Mouse (Mus musculus) hindbrain, postnatal 0 days (tissue): Measurements from ENCODE around the gene Mical2. TPM values are rescaled to one million over a fixed set of nuclear protein-coding genes. Genes with fewer than 3 reads are reported as not detected.

Experiments used
- ATAC-seq: fragments of 200-750 bp; cut with Nextera tagmentation; 2 replicates; pipeline ENCODE4 v1.8.0; 2017; ENCODE audit warnings: mild to moderate bottlenecking, moderate TSS enrichment, moderate library complexity
- DNase-seq: peaks from one replicate; pipeline ENCODE4 v3.0.0-alpha.2; 2015; ENCODE audit warnings: low spot score
- H3K27ac ChIP-seq: fragments of 300-500 bp; sonication (generic); 2 replicates; pipeline ENCODE4 v1.5.1; 2014; ENCODE audit warnings: mild to moderate bottlenecking
- H3K27me3 ChIP-seq: fragments of 300-500 bp; sonication (generic); 2 replicates; pipeline ENCODE4 v1.6.1; 2014; ENCODE audit warnings: low read length, mixed read lengths; ENCODE audit not compliant: insufficient read depth
- H3K36me3 ChIP-seq: fragments of 300-500 bp; sonication (generic); 2 replicates; pipeline ENCODE4 v1.6.1; 2014; ENCODE audit warnings: low read length, mixed read lengths; ENCODE audit not compliant: insufficient read depth
- H3K4me1 ChIP-seq: fragments of 300-500 bp; sonication (generic); 2 replicates; pipeline ENCODE4 v1.6.1; 2014; ENCODE audit warnings: antibody characterized with exemption, low read length, mixed read lengths; ENCODE audit not compliant: insufficient read depth
- H3K4me2 ChIP-seq: fragments of 300-500 bp; sonication (generic); 2 replicates; pipeline ENCODE4 v1.6.1; 2014; ENCODE audit warnings: low read depth, mild to moderate bottlenecking, low read length, moderate library complexity, mixed read lengths
- H3K4me3 ChIP-seq: fragments of 300-500 bp; sonication (generic); 2 replicates; pipeline ENCODE4 v1.5.1; 2014; ENCODE audit warnings: low read length
- H3K9ac ChIP-seq: fragments of 300-500 bp; sonication (generic); replicated peaks from 2 replicates; pipeline ENCODE4 v1.6.1; 2014; ENCODE audit warnings: mild to moderate bottlenecking, low read length, moderate library complexity, mixed read lengths
- H3K9me3 ChIP-seq: fragments of 300-500 bp; sonication (generic); 2 replicates; pipeline ENCODE4 v1.6.1; 2016; ENCODE audit warnings: low read length, mixed read lengths
- CTCF ChIP-seq: IDR thresholded peaks from 2 replicates; pipeline ENCODE4 v1.5.1; 2016; ENCODE audit warnings: antibody characterized with exemption, control low read depth, low read depth
- WGBS: fragments of 180-500 bp; shearing (Covaris S2); extraction: QIAGEN DNeasy Blood & Tissue Kit; methylation state at CpG from one replicate; pipeline ENCODE4 v1.1.7; 2014; 5-methylcytosine and 5-hydroxymethylcytosine counted together
- polyA plus RNA-seq: library from polyadenylated mRNA; unstranded; fragments of >200 nt; fragmentation: Nextera tagmentation; extraction: Ambion mirVana; gene quantifications from 2 replicates; pipeline ENCODE4 v1.2.1, GENCODE M21; 2015
- total RNA-seq: library from RNA; depleted of rRNA; stranded (reverse); fragments of >200 nt; gene quantifications from 2 replicates; pipeline ENCODE4 v1.2.3, GENCODE M21; 2014

Gene Mical2
- total and polyA plus RNA-seq, 2 experiments from 2014 or later, result 6.4 to 16.5 TPM

DNA sequence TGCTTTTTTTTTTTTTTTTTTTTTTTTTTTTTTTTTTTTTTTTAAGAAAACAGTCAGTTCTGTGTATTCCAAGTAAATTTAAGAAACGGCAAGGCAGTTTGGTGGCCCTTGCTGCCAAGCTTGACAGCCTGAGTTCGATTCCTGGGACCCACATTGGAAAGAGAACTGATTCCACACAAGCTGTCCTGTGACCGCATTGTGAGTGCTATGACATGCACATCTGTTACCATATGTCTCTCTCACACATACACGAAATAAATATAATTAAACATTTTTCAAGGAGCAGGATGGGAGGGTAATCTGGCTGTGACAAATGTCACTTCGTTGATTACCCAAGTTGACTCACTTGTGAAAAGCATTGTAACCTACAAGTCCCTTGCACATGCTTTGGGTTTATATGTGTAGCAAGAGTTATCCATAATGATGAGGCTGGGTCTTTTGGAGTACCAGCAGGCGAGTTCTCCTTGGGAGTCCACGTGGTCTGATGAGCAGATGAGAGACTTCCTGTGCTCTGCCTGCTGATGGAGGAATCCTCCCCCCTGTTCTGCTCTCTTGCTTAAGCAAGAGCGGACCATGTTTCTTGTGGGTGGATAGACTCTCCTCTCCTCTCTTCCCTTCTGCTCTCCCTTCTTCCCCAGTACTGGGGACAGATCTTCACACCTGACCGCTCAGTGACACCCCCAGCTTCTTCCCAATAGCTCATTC is 58.1 kb downstream of the Mical2 start:
- Histone ChIP-seq H3K27ac (no peak overlapping the region), H3K9me3 (no peaks in the 10 kb centered on the region), H3K4me3 (no peak overlapping the region), H3K27me3 (no peaks in the 10 kb centered on the region), H3K36me3 (no peaks in the 10 kb centered on the region), H3K4me2 (no peak overlapping the region), H3K4me1 (no peaks in the 10 kb centered on the region), H3K9ac (no peak overlapping the region)
- WGBS, result 76% methylated on average over 9 of the region's 9 CpGs
- no peak for TF ChIP-seq CTCF
- ATAC-seq (no peak), DNase-seq (no peak)

DNA sequence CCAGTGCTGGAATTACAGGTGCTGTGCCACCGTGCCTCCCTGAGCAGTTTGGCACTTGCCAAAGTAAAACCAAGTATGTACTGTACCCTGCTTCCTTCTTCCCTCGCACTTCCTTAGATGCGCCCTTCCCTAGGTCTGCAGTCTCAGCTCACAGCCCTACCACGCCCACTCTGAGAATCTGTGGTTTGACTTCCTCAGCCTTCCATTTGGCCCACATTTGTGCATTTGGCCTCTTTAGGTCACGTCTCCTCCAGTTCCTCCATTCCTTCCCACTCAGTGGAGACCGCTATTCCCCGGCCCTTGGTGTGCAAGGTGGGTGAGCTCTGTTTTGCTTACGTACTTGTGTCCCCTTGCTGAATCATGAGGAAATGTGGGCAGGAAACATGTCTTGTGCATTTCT is 59.9 kb downstream of the Mical2 start:
- no peaks in the 10 kb centered on the region for H3K9me3 ChIP-seq
- ATAC-seq, result no peak
- 90% methylated on average over 8 of the region's 8 CpGs for WGBS

DNA sequence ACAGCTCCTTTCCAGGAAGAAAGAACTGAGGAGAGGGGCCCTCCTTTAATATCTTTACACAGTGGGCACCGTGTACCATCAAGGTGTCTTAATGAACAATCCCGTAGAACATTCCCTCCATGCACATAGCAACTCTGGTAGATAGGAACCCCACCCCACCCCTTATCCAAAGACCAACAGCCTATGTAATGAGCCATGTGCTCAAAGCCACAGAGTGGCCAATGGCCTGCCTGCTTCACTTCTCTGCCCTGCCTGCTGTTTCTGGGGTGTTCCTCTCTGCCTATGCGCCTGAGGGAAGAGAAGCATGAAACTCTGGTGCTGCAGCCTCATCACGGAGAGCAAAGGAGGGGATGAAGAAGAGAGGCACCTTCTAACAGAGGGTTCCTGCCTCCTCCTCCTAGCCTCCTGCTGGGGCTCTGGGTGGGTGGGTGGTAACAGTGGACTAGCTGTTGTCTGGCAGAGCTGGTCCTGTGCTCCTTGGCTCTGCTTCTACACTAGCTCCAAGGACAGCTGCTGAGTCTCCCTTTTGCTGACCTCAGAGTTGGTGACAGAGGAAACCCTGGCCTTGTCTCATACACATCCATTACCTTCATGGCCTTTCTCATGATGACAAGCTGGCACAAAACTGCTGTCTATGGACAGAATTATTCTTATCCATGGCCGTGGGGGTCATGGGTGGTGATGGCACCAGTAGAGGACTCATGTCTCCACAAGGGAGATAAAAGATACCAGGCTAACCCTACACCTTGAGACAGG is 62.9 kb downstream of the Mical2 start:
- ATAC-seq (no peak), DNase-seq (no peak)
- H3K4me3 ChIP-seq, result no peak overlapping the region
- TF ChIP-seq CTCF, result no peak
- H3K9ac ChIP-seq, result no peak overlapping the region
- H3K27me3 ChIP-seq, result no peaks in the 10 kb centered on the region
- WGBS, result 95% methylated on average over 5 of the region's 5 CpGs
- H3K36me3 ChIP-seq, result no peaks in the 10 kb centered on the region
- peaks cover 7% of the 10 kb centered on the region; the same call in 1 of the 2 replicates for H3K4me1 ChIP-seq
- no peaks in the 10 kb centered on the region for H3K9me3 ChIP-seq
- no peak overlapping the region for H3K27ac ChIP-seq
- no peak overlapping the region for H3K4me2 ChIP-seq

More for the DNA sequence above, 59.9 kb downstream of the Mical2 start:
- H3K9ac ChIP-seq, result no peak overlapping the region
- no peak overlapping the region for H3K27ac ChIP-seq
- no peak for DNase-seq
- H3K36me3 ChIP-seq, result no peaks in the 10 kb centered on the region
- no peak overlapping the region for H3K4me3 ChIP-seq
- H3K27me3 ChIP-seq, result no peaks in the 10 kb centered on the region
- peaks cover 7% of the 10 kb centered on the region; the same call in 1 of the 2 replicates for H3K4me1 ChIP-seq
- no peak for TF ChIP-seq CTCF
- H3K4me2 ChIP-seq, result no peak overlapping the region

DNA sequence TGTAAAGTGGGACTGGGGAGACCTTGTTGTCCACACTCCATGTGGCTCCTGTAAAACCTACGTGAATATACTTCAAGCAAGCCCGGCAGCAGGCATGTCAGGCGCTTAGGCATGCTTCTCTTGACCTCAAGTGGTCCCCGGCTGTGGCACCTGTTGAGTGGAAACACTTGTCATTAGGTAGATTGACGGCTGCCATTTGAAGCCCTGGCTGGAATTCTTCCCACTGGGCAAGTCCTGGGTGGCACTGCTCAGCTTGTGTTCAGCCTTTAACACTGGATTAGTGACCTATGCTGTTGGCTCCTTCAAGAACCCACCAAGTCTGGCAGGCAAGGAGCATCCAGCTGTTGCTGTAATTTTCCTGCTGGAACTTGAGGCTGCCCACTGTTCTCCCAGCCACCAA is 63.9 kb downstream of the Mical2 start:
- Histone ChIP-seq H3K9me3 (no peaks in the 10 kb centered on the region), H3K27me3 (no peaks in the 10 kb centered on the region), H3K4me2 (no peak overlapping the region), H3K4me3 (no peak overlapping the region), H3K4me1 (peaks cover 7% of the 10 kb centered on the region; the same call in 1 of the 2 replicates), H3K27ac (no peak overlapping the region), H3K36me3 (no peaks in the 10 kb centered on the region), H3K9ac (no peak overlapping the region)
- WGBS, result 68% methylated on average over 5 of the region's 5 CpGs
- ATAC-seq, result no peak
- no peak for DNase-seq
- no peak for TF ChIP-seq CTCF

DNA sequence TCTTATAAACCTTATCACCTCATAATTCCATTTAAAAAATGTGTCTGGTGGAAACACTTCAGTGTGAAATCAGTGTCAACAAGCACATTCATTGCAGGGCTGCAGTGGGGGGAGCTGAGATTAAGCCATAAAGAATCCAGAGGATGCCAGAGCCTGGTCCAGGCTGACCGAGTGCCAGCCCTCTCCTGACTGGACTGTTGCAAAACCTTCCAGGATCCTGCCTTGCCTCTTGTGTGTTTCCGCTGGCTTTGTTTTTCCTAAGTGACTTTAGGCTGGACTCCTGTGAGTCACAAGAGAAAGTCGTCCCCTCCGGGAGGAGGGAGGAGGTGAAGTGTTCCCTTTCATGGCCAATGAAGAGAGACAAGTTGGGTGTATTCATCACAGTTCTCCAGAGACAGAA is 64.3 kb downstream of the Mical2 start:
- H3K9ac ChIP-seq, result no peak overlapping the region
- no peak overlapping the region for H3K27ac ChIP-seq
- no peaks in the 10 kb centered on the region for H3K36me3 ChIP-seq
- TF ChIP-seq CTCF, result no peak
- H3K4me3 ChIP-seq, result no peak overlapping the region
- no peak overlapping the region for H3K4me2 ChIP-seq
- no peak for ATAC-seq
- 29% methylated on average over 4 of the region's 4 CpGs for WGBS
- peak; percentile 18 for DNase-seq
- H3K27me3 ChIP-seq, result no peaks in the 10 kb centered on the region
- no peaks in the 10 kb centered on the region for H3K9me3 ChIP-seq
- peaks cover 7% of the 10 kb centered on the region; the same call in 1 of the 2 replicates for H3K4me1 ChIP-seq

DNA sequence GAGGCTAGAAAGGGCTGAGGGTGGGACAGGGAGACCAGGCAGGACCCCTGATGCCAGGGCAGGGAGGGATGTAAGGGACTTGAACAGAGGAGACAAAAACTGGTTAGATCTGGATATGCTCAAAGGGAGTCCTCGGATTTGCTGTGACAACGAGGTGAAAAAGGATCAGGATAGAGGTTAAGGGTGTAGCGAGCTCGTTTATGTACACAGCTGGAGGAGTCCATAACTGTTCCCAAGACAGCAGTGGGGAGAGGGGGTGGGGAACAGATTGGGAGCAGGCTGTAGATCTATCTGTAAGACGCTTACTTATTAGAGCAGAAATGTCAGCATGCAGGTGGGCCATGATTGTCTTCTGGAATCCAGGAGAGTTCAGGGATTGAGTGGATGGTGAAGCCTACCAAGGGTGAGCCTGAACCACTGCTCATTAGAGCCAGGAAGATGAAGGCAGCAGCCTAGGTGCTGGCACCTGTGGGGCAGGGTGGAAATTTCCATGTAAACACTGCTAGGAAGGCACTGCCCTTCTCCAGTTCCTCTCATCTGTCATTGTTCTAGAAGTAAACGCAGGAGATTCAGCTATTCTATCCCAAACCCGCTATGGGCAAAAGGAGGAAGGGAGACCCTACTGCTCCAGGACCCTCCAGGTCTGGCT is 67.9 kb downstream of the Mical2 start:
- DNase-seq, result no peak
- ATAC-seq, result no peak
- Histone ChIP-seq H3K36me3 (no peaks in the 10 kb centered on the region), H3K4me3 (no peak overlapping the region), H3K27me3 (no peaks in the 10 kb centered on the region), H3K9ac (no peak overlapping the region), H3K27ac (no peak overlapping the region), H3K9me3 (no peaks in the 10 kb centered on the region), H3K4me2 (no peak overlapping the region), H3K4me1 (peaks cover 13% of the 10 kb centered on the region; the same call in 1 of the 2 replicates)
- WGBS, result 76% methylated on average over 7 of the region's 7 CpGs
- no peak for TF ChIP-seq CTCF
